Mouse (Mus musculus): Measurements from ENCODE around the gene Akain1. TPM values are rescaled to one million over a fixed set of nuclear protein-coding genes. Genes with fewer than 3 reads are reported as not detected.

Akain1 gene
- total RNA-seq (2023): not detected in 4 replicates

DNA sequence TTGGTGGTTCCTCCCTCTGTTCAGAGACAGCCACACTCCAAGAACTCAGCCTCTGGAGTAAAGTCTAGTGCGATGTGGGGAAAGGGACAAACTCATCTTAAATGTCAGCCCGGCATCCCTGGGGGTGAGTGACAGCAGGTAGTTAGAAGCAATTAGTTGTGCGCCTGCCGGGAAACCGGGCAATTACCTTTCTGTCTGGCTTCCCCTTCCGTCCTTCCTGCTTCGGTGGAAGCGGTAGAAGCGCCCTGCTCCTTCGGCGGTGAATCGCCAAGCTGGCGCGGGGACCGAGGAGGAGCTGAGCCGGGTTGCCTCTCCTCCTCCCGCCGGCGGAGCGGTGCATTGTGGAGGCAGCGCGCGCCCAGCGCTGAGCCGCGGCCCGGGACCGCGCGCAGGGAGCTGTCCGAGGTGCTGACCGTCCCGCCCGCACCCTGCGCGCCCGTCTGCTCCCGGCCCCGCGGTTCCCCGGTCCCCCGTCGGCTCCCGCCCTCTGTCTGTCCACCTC, at the start of gene Akain1:
TSS of gene Akain1 (plus strand) at position 337 of the 502 bp plus-strand sequence.

Other genes starting within 250 kb of the Akain1 start
- gene Zbtb14, start 56.3 kb upstream of the Akain1 start, total RNA-seq (2023): 13.2 to 14.7 TPM (median 14.4 TPM) in 4 replicates

All from B cell, adult 62 days (primary cell).